Mouse (Mus musculus) ES-E14 (cell line): ENCODE measurements at regions not wholly inside any gene's neighbourhood (a gene's known extent, or its start where the extent isn't known, plus 50 kb on each side); places are given as distances from the start of the nearest gene placed in this dataset.

Source experiments
- CHD2 ChIP-seq: IDR thresholded peaks from 2 replicates; pipeline ENCODE4 v1.6.1; 2014; ENCODE audit warnings: mild to moderate bottlenecking, low read depth, low read length, inconsistent platforms
- ZNF384 ChIP-seq: IDR thresholded peaks from 2 replicates; pipeline ENCODE4 v1.6.1; 2012; ENCODE audit warnings: low read depth, low read length, inconsistent platforms

GRCm38 (mm10) chr19:19783507-19783906 lies 607.2 kb downstream of the Anxa1 start:
- no peak for TF ChIP-seq CHD2
- TF ChIP-seq ZNF384: no peak
